Mouse (Mus musculus): Measurements from ENCODE around the gene Rnf149.

Rnf149 gene

DNA sequence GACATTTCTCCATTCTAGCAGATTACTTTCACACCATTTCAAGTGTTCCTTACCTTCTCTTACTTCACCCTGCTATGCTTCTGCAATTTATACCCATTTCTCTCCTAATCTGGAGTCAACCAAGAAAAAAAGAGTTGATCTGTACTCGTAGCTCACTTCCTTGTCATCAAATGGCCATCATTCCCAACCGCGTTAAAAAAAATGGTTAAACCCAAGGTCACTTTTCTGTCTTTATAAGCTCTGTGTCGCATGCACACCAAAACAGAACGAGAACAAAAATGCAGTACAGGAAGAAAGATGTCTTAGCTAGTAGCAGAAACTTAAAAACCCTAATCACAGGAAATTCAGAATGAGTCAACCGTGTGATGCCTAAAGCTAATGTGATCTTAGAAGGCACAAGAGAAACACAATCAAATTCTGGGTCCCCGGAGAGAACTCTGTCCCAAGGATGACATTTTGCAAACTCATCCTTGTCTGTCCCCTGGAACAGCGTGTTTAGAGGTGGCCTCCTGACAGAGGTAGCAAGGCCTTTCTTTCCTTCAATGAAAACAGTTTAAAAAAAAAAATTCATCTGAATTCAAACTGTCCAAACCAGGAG is 1.3 kb downstream of the Rnf149 start:
- no peak for DNase-seq

DNA sequence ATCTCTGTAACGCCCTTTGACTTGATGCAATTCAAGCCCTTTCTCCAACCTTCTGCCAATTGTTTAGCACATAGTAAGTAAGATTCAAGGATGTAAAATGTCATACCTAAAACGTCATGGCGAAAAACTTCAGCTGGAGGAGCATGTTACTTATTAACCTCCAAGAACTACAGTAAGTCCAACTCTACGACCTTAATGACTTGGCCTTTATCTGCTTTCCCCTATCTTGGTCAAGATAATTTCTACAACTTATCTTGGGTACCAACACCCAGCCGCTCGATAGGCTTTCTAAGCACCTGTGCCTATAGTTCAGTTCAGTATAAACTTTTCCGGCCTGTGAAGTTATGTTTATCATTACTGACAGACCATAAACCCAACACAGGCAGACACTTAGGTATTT is 3.3 kb downstream of the Rnf149 start:
- DNase-seq: no peak

DNA sequence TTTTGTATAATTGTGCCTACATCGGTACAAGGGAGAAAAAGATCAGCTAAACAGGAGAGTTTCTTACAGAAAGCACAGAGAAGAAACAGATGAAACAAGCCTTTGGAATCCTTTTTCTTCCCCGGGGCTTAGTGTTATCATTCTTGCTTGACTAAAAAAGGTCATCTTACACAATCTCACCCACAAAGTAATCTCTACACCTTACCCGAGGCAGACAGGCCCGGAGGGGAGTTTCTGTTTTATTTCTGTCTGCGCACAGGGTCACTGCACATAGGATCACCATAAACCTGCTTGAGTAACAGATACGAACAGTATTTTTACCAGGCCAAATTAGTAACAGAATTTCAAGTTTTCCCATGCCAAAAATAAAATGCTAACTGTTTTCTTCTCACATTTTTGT is 5.6 kb downstream of the Rnf149 start:
- DNase-seq: no peak

DNA sequence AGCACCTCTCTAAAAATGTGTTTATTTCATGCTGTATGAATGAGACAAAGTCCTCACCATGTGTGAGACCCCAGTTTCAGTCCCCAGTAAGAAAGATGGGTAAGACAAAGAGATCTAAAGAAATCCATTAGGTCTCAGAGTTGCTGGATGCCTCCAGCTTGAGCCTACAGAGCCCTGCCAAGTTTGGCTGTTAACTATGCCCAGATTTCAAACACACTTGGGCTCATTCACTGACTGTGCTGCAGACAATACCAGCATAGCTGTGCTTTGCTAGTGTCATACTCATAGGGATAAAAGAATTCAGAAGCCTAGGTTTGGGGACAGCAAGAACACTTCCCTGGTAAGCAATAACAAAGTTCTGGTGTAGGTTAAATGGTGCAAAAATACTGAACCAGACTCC is 9.1 kb downstream of the Rnf149 start:
- DNase-seq: no peak

DNA sequence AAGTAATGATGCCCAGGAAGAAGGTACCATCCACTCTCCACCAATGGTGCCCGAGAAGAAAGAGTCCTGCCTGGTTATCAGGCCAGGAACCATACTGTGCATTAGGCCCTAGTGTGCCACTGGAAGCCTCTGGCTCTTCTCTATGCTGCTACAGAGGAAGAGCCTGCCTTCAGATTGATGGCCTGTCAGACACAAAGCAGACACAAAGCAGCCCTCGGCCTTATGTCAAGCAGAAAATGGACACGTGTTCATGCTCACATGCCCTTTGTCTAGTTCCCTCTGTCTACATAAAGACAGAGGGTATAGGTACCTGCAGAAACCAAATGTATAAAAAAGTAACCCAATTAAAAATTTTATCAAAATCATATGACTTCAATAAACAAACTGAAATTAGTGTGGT is 12.6 kb downstream of the Rnf149 start:
- DNase-seq: no peak

DNA sequence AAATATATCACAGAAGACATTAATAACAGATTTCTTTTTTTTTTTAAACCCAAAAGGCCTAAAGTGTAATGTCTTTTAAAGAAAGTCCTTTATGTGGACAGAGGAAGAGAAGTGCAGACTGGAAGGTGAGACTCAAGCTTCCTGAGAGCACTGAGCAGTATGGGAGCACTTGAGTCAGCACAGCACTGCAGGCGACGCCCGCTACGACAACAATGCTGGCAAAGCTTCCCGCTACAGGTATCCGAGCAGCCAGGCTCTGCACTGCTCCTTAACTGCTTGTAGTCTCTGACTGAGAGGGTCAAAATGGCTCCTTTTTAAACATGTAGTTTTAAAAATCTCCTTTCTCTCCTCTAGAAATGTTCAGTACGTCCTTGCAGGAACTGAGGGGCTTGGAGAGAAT is 14.0 kb downstream of the Rnf149 start:
- no peak for DNase-seq

DNA sequence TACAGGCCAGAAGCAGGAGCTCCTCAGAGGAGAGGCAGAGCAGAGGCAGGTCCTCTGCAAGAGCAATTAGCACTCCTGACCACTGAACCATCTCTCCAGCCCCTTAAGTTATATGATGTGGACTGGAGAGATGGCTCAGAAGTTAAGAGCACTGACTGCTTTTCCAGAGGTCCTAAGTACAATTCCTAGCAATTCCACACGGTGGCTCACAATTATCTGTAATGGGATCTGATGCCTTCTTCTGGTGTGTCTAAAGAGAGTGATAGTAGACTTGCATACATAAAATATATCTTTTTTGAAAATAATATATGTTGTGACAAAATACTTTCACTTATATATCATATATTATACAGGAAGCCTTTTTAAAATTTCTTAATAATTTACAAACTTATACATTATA is 15.3 kb downstream of the Rnf149 start:
- no peak for DNase-seq

DNA sequence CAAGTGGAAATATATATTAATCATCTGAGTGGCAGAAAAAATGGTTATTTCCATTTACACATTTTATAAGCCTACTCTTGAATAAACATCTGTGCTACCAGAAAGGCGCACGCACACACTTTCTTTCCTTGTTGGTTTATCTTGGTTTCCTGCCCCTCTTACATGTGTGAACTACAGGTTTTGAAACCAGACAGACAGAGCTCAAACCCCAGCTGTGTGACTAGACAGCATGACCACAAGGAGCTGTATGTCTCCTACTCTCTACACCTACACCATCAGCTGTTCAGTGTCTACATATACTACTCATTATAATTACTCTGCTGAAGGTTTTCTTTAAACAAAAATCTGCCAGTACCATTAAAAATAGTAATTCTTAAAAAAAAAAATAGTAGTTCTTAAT is 18.2 kb downstream of the Rnf149 start:
- DNase-seq: no peak

DNA sequence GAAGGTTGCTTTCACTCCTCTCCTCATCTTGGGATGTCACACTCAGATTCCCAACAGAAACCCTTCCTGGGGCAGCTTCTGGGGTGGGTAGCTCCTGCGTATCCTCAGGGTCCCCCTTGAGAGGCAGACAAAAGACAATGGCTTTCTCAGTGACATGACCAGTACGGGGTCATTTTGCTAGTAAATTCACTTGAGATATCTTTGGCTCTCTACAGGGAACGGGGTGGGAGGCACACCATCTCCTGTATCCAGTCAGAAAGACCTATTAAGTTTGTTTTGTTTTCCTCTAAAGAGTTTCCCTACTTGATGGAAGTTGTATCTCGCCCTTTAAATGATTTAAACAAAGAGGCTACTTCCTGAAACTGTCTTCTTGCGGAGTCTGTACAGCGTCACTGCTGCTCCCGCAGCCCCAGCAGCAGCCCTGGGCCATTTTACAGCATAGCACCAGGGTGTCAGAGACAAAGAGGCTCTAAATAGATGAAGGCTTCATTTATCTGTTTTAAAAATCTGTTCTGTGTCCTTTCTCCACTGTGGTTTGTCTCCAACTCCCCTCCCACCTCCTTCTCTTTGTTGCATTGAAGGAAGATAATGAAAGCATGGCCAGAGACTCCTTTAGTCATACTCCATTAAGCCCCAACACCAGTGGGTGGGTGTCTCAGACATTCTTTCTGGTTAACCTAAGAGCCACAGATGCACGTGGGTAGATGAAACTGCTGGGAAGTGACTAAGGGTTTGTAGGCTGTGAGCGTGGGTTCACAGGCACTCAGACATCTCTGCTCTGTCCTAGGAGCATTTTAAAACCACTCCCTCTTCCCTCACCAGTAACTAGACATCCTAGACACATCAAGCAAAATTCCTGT is 21.4 kb downstream of the Rnf149 start:
- DNase-seq: no peak

DNA sequence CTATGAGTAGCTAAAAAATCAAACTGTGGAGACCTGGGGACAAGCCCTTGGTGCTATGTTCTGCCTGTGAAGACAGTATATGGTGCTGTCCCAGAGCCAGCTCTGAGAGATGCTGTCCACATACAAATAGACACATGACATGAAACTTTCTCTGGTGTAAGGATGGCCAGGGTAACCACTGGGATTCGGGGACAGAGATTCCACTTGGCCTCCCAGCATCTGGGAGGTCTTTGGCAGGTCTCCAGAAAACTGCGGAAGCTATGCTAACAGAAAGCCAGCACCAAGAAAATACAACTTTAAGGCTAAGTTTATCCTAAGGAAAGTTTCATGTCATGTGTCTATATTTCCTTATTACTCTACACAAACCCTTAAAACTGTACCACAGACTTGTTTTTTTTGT is 27.4 kb downstream of the Rnf149 start:
- DNase-seq: no peak

DNA sequence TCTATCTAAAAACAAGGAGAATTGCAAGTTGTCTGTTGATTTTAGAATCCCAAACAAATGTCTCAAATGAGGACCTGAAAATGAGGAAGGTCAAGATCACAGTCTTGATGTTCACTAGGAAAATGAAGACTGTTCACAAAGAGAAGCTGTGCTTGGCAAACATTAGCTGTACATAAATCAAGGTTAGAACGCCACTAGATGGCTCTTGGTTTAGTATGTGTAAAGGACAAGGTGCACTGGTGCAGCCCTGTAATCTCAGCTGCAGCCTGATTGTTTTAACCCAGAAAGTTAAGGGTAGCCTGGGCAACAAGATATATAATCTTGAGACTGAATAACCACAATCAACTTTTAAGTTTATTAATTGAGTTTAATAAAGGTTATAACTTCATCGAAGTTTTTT is 30.0 kb downstream of the Rnf149 start:
- no peak for DNase-seq

DNA sequence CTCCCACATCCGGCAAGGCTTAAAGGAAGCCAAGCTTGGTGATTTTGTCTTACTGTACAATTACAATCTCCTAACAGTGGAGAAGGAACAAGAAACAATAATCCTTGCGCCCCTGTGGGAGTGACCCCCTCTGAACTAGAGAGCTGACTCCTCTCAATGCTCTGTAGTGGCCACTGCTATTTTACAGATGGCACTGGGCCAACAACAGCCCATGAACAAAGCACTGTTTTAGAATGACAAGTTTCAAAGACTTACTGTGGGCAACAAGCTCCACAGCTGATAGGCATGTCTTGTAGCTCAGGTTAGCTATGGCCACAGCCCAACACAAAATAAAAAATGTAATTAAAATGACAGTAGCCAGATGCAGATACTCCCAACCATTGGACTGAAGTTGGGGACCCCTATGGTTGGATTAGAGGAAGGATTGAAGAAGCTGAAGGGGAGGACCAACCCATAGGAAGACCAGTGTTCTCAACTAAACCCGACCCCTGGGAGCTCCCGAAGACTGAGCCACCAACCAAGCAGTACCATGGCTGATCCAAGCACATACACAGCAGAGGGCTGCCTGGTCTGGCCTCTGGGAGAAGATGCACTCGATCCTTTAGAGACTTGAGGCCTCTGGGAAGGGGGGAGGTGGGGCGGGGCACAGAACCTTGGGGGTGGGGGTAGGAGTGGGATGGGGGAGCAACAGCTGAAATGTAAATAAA is 30.9 kb downstream of the Rnf149 start:
- no peak for DNase-seq

DNA sequence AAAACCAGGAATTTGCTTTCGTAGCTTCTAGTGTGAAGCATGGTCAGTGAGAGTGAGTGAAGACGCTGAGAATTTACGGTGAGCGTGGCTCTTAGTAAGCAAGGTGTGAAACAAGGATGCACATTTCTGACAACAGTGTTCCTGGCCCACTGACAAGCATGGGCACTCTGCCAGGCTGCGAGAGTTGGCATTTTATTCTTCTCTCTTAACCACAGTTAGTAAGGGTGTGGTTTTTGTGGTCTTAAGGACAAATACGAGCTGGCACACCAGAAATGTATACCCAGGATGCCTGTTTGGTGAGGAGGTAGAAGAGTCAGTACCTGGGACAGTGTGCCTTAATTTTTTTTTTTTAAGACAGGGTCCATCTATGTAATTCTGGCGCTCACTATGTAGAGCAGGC is 31.6 kb downstream of the Rnf149 start:
- no peak for DNase-seq

DNA sequence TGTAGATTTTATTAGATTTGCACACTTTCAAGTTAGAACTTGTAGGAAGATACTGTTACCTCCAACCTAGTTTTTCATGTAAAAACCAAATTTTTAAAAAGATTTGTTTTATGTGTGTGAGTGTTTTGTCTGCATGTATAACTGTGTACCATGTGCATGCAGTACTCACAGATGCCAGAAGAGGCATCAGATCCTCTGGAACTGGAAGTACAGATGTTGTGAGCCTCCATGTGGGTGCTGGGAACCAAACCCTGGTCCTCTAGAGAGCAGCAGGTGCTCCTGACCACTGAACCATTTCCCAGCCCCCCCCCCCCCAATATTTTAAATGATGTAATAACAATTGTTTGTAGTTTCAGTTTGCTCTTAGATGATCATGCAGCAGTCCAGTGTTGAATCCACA is 36.6 kb downstream of the Rnf149 start:
- no peak for DNase-seq

DNA sequence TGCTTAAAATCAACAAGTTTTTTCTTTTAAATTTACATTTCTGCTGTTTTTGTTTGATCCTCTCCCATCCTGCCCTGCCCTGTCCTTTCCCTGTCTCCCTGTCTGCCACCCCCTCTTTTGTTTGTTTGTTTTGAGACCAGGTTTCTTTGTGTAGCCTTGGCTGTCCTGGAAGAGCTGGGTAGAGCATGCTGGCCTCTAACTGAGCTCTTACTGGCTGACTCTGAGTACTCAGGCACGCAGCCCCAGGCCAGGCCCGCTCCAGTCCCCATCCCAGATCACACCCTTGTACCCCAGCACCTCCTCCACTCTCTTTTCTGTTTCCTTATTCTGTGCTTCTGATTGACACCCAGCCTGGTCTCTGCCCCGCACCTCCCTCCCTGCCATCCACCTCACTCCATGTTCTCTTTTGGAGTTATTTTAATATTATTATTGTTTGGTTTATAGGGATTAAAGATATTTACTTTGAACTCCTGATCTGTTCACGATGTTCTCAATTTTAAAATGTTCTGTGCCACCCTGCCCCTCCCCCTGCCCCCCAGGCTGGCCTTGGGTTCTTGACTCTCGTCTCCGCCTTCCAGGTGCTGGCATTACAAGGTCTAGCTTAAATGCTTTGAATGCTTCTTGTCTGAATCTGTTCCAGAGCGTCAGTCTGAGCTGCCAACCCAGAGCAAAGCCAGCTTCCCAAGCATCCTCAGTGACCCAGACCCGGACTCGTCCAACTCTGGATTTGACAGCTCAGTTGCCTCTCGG is 39.4 kb downstream of the Rnf149 start:
- DNase-seq: no peak

DNA sequence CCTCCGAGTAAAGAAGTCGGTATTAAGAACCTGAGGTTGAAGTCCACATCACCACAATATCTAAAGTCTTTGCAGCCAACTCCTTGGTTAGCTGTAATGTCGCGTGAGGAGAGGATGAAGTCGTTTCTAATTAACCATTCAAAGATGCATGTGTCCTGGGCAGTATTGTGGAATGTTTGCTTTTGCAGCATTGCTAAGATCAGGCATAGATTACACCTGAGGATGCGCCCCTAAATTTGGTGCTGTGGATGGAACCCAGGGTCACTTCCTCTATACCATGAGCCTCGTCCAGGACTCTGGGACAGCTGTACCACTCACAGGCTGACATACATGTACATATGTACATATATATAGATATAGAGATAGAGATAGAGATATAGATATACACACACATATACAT is 40.5 kb downstream of the Rnf149 start:
- no peak for DNase-seq

DNA sequence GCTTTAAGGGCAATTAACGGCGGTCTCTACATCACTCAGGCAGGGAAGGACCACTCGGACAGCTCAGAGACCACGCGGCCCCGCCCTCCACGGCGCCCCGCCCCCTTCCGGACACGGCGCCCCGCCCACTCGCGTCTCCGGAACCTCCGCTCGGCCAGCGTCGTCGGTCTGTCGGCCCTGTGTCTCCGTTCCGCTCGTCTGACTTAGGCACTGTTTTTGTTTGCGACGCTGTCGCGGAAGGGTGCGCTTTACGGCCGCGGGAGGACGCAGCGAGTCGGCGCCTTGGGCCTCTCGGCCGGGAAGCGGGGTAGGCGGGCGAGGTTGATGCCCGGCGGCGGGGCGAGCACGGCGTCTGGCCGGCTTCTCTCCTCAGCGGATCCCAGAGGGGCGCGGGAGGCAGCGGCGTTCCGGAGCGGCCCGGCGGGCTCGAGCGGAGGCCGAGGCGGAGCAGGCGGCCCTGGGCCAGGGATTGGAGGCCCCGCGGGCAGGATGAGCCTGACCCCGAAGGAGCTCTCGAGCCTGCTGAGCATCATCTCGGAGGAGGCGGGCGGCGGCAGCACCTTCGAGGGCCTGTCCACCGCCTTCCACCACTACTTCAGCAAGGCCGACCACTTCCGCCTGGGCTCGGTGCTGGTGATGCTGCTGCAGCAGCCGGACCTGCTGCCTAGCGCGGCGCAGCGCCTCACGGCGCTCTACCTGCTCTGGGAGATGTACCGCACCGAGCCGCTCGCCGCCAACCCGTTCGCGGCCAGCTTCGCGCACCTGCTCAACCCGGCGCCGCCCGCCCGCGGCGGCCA is 41.5 kb downstream of the Rnf149 start:
- peak; percentile 93 to 95 for DNase-seq

DNA sequence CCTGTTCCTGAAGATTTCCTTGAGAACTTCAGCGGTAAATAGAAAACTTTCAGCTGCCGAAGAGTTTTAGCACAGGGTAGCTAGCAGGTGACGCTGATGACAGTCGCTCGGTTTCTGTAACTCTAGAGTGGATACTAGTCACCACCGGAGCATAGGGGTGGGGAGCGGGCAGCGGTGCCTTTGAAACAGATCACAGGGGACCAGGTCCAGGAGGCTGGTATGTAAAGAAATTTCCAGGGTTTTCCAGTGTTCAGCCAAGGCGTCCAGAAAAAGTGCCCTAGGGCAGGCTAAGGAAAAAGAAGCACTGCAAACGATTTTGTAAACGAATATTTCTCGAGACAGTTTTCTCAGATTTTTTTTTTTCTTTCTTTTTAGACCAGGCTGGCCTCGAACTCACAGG is 42.4 kb downstream of the Rnf149 start, which contains the start of gene Cnot11:
TSS of gene Cnot11 (plus strand) at position 162 of the 400 bp plus-strand sequence.
- no peak for DNase-seq

DNA sequence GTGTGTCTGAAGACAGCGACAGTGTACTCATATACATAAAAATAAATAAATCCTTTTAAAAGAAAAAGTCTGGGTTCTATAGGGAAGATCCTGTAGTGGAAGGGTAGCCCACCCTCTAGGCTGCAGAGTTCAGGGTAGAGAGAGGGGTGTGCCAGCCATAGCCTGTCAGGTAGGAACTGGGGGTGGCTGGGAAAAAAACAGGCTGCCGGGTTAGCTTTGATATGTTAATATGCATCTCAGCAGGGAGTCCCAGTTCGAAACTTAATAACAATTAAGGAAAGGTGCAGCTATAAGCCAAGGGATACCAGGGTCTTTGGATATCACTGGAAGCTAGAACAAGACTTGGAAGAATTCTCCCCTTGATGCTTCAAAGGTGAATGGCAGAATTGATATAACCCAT is 43.3 kb downstream of the Rnf149 start:
- no peak for DNase-seq

DNA sequence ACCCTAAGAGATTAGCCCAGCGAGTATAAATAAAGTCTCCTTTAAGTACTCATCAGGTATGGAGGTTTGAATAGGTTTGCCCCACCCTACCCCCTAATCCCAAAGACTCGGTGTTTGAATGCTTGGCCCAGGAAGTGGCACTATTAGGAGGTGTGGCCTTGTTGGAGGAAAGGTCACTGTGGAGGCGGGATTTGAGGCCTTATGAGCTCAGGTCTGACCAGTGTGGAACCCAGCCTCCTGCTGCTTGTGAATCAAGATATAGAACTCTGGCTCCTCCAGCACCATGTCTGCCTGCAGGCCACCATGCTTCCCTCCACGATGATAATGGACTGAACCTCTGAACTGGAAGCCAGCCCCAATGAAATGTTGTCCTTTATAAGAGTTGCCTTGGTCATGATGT is 46.2 kb downstream of the Rnf149 start:
- DNase-seq: no peak

DNA sequence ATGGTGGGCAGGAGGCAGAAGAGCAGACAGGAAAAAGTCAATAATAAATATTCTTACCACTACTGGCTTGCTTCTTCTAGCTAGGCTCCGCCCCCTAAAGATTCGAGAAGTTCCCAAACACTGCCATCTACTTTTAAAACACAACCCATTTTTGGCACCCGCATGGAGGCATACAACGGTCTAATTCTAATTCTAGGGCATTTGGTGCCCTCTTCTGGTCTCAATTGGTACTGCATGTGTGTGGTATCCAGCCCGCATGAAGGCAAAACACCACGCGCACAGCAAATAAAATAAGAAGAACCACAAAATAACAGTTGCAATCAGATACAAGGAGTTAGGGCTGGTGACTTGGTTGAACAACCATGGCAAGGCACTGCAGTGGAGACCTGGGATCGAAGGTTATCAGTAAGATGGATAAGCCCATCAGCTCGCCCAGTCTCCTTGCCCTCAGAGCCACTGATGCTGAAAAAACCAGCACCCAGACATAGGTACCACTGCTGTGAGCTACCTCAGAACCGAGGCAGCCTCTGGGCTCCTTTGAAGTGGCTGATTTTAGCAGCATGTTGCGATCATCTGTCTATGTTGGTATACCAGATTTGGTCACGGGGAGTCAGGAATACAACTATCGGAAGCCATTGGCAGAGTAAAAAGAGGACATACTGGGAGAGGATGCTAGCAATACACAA is 46.8 kb downstream of the Rnf149 start:
- peak in 1 of 2 experiments; percentile 33 for DNase-seq

DNA sequence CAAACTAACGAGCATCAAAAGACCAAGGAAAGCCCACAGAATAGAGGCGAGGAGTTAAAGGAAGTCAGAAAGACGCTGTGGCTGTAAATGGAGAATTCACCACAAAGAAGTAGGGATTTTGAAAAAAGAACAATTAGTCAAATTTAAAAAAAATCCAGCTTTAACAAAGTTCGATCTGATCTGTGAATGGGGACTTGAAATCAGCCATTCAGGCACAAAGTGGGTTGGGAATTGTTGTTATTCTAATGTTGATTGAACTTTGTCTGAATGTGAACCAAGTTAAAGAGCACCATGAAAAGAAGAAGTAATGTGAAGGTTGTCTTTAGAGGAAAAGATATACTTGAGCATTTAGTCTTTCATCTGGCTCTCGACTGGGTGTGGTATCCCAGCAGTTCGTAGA is 48.9 kb downstream of the Rnf149 start:
- DNase-seq: no peak
